Mouse (Mus musculus) limb, embryonic 10.5 days (tissue): ENCODE data around the gene Gm6592. TPM values are rescaled to one million over a fixed set of nuclear protein-coding genes. Genes with fewer than 3 reads are reported as not detected.
"Not testable (repeated sequence)": the region's sequence is repeated elsewhere in the genome, so short reads cannot be mapped to it uniquely, and the experiment has no call there.

Source experiments
- DNase-seq: peaks from one replicate; pipeline ENCODE4 v3.0.0-alpha.2; 2017; ENCODE audit warnings: low spot score
- H3K27ac ChIP-seq: fragments of 300-500 bp; sonication (generic); 2 replicates; pipeline ENCODE4 v1.5.1; 2016; ENCODE audit warnings: mild to moderate bottlenecking
- H3K27me3 ChIP-seq: fragments of 300-500 bp; sonication (generic); 2 replicates; pipeline ENCODE4 v1.6.1; 2016; ENCODE audit warnings: low read depth, mild to moderate bottlenecking; ENCODE audit not compliant: poor library complexity, severe bottlenecking
- H3K36me3 ChIP-seq: fragments of 300-500 bp; sonication (generic); 2 replicates; pipeline ENCODE4 v1.6.1; 2016; ENCODE audit warnings: mild to moderate bottlenecking, moderate library complexity
- H3K4me1 ChIP-seq: fragments of 300-500 bp; sonication (generic); 2 replicates; pipeline ENCODE4 v1.6.1; 2016
- H3K4me3 ChIP-seq: fragments of 300-500 bp; sonication (generic); 2 replicates; pipeline ENCODE4 v1.5.1; 2016; ENCODE audit warnings: mild to moderate bottlenecking, moderate library complexity
- H3K9me3 ChIP-seq: fragments of 300-500 bp; sonication (generic); replicated peaks from 2 replicates; pipeline ENCODE4 v1.6.1; 2016; ENCODE audit warnings: mild to moderate bottlenecking
- whole genome bisulfite sequencing: fragments of 180-500 bp; shearing (Covaris S2); methylation state at CpG from one replicate; pipeline ENCODE4 v1.1.7; 2016; 5-methylcytosine and 5-hydroxymethylcytosine counted together
- polyA plus RNA-seq: library from polyadenylated mRNA; unstranded; fragments of >200 nt; fragmentation: Nextera tagmentation; extraction: Ambion mirVana; gene quantifications from 2 replicates; pipeline ENCODE4 v1.2.1, GENCODE M21; 2016

Gm6592 gene
- not detected in 2 replicates for polyA plus RNA-seq

DNA sequence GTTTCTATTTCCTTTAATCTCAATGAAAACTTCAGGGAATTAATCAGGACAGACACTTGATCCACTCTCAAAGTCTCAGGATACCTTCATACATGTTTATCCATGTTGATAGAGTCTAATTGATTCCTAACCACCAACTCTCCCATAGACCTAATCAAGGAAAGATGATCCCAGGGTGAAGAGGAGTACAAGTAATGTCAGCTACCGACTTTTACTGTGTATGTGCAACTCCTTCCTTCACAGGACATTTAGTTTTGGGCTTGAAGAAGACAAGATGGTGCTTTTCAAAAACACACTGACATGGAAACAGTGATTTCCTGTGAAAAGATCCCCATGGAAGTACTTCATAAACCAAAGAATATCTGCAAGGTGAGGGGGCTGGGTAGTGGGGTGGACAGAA, at the start of gene Gm6592:
Gm6592 (plus strand) TSS at position 301 of the 400 bp plus-strand sequence.
- Histone ChIP-seq H3K4me1 (no peaks in the 10 kb centered on the region), H3K9me3 (no peaks in the 10 kb centered on the region), H3K27ac (no peak within 1 kb of the TSS), H3K36me3 (no peaks in the 10 kb centered on the region), H3K4me3 (no peak within 1 kb of the TSS), H3K27me3 (no peaks in the 10 kb centered on the region)
- 74% methylated on average over 1 of the region's 1 CpGs for WGBS
- DNase-seq: no peak

DNA sequence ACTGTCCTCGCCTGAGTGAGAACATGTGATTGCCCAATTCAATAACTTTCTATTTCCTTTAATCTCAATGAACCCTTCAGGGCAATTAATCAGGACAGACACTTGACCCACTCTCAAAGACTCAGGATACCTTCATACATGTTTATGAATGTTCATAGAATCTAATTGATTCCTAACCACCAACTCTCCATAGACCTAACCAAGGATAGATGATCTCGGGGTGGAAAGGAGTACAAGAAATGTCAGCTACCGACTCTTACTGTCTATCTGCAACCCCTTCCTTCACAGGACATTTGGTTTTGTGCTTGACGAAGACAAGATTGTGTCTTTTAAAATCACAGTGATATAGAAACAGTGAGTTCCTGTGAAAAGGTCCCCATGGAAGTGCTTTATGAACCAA, 40.4 kb upstream of the Gm6592 start, which contains the start of gene Ssxb5:
Ssxb5 (plus strand) TSS at position 301 of the 400 bp plus-strand sequence.
- DNase-seq, H3K9me3 ChIP-seq, H3K36me3 ChIP-seq, H3K4me3 ChIP-seq, H3K27ac ChIP-seq, H3K27me3 ChIP-seq, H3K4me1 ChIP-seq: not testable (repeated sequence)
- 86% methylated on average over 4 of the region's 4 CpGs for WGBS

DNA sequence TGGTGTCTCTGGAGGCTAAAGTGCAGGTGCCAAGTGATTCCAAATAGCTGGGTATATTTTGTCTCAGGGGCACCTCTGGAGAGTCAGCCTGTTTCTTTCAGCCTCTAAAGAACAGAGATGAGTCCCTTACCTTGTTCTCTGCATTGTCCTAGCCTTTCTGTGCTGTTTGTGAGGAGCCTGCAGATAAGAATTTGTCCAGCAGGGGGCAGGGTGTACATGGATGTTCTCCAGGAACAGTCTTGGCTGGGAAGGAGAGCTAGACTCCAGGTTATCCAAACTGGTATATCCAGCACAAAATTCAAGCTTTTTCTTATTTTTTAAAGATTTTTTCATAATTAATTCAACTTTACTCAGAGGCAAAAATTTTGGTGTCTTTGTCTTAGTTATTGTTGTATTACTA, 11.8 kb upstream of the Gm6592 start:
- Histone ChIP-seq H3K4me1 (no peaks in the 10 kb centered on the region), H3K27ac (no peak overlapping the region), H3K4me3 (no peak overlapping the region), H3K36me3 (no peaks in the 10 kb centered on the region), H3K9me3 (no peaks in the 10 kb centered on the region), H3K27me3 (no peaks in the 10 kb centered on the region)
- DNase-seq: peak; percentile 35

DNA sequence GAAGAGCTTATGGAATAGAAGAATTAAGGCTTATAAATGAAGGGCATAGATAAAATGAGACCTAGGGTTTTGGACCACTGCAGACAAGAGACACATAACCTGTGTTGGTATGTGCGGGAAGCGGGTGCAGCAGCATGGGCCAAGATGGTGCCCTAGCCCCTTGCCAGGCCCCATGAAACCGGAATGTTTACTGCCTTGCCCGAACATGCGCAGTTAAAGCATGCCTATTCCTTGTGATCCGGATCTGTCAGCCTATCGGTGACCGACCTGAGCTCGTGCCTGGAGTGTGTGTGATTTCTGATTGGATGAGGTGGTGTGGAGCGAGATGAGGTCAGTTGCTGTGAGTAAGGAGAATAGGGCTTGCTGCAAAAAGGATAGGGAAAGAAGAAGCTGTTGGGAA, 8.7 kb downstream of the Gm6592 start:
- no peaks in the 10 kb centered on the region for H3K9me3 ChIP-seq
- no peak overlapping the region for H3K4me3 ChIP-seq
- H3K4me1 ChIP-seq: no peaks in the 10 kb centered on the region
- H3K36me3 ChIP-seq: no peaks in the 10 kb centered on the region
- H3K27ac ChIP-seq: no peak overlapping the region
- WGBS: 93% methylated on average over 10 of the region's 10 CpGs
- H3K27me3 ChIP-seq: no peaks in the 10 kb centered on the region
- no peak for DNase-seq

DNA sequence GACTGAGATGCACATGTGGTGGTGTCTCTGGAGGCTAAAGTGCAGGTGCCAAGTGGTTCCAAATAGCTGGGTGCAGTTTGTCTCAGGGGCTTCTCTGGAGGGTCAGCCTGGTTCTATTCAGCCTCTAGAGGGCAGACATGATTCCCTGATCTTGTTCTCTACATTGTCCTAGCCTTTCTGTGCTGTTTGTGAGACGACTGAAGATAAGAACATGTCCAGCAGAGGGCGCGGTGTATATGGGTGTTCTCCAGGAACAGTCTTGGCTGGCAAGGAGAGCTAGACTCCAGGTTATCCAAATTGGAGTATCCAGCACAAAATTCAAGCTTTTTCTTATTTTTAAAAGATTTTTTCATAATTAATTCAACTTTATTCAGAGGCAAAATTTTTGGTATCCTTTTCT, 20.5 kb downstream of the Gm6592 start:
- not testable (repeated sequence) for H3K27ac ChIP-seq, H3K9me3 ChIP-seq, H3K4me1 ChIP-seq, H3K27me3 ChIP-seq, H3K36me3 ChIP-seq, H3K4me3 ChIP-seq
- WGBS: 4% methylated on average over 3 of the region's 3 CpGs
- DNase-seq: peak; percentile 61

DNA sequence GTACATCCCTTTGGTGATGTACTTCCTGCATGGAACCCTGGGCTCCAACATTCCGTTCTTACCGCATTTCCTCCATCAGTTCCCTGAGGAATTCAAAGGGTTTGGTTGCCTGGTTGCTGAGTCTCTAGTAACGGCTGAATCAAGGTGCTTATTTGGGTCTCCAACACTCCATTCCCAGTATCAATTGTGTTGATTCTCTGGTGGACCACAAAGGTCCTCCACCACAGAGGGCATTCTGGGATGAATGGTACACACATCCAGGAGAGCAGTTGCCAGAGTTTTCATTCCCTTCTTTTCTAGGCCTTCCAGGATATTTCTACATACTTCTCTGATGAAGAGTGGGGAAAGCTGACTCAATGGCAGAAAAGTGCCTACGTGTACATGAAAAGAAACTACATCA, 30.2 kb downstream of the Gm6592 start, which contains the start of gene Gm5751:
Gm5751 (plus strand) TSS at position 301 of the 400 bp plus-strand sequence.
- 90% methylated on average over 3 of the region's 4 CpGs for WGBS
- not testable (repeated sequence) for H3K27ac ChIP-seq, H3K27me3 ChIP-seq, H3K4me3 ChIP-seq, H3K9me3 ChIP-seq, DNase-seq, H3K36me3 ChIP-seq, H3K4me1 ChIP-seq

DNA sequence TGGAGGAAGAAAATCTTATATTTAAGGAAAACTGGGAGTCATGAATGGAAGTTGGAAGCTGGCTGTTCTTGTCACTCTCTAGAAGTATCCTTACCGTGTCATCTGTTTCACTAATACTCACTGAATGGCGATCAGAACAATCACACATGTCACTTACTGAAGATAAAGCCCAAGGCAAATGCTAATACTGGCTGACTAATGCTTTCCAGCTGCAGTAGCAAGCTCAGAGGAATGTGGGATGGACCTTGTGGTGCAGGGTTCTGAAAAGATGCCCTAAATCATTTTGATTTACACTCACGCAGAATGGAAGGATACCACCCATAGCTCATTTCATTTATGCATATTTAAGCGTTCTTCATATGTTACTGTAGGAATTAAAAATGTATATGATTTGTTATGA, 40.5 kb downstream of the Gm6592 start:
- 77% methylated on average over 4 of the region's 4 CpGs for WGBS
- H3K9me3 ChIP-seq: no peaks in the 10 kb centered on the region
- no peaks in the 10 kb centered on the region for H3K4me1 ChIP-seq
- H3K27ac ChIP-seq: no peak overlapping the region
- peaks cover 4% of the 10 kb centered on the region; the same call in 1 of the 2 replicates for H3K36me3 ChIP-seq
- no peaks in the 10 kb centered on the region for H3K27me3 ChIP-seq
- no peak for DNase-seq
- H3K4me3 ChIP-seq: no peak overlapping the region

DNA sequence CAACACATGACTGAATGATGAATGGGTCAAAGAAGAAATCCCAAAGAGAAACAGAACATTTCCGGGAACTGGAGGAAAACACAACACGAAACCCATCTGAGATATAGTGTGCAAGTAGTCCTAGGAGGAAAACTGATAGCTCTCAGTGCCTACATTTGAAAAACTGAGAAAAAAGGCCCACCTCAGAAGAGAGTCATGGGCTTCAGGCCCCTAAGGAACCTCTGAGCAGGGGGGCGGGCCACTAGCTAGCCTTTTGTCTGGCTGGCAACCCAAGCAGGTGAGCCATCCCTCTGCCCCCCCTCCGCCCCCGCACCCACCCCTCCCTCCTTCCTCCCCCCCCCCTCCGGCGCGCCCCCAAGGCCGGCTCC, 48.2 kb downstream of the Gm6592 start:
- peak overlapping the region; percentile 61 for H3K4me3 ChIP-seq
- DNase-seq: no peak
- 54% methylated on average over 3 of the region's 9 CpGs for WGBS
- H3K4me1 ChIP-seq: no peaks in the 10 kb centered on the region
- H3K27me3 ChIP-seq: 0 out of 2 replicates have a peak, but pooled peaks cover 7% of the 10 kb centered on the region
- H3K36me3 ChIP-seq: peaks cover 4% of the 10 kb centered on the region; the same call in 1 of the 2 replicates
- no peaks in the 10 kb centered on the region for H3K9me3 ChIP-seq
- H3K27ac ChIP-seq: peak overlapping the region; percentile 90

DNA sequence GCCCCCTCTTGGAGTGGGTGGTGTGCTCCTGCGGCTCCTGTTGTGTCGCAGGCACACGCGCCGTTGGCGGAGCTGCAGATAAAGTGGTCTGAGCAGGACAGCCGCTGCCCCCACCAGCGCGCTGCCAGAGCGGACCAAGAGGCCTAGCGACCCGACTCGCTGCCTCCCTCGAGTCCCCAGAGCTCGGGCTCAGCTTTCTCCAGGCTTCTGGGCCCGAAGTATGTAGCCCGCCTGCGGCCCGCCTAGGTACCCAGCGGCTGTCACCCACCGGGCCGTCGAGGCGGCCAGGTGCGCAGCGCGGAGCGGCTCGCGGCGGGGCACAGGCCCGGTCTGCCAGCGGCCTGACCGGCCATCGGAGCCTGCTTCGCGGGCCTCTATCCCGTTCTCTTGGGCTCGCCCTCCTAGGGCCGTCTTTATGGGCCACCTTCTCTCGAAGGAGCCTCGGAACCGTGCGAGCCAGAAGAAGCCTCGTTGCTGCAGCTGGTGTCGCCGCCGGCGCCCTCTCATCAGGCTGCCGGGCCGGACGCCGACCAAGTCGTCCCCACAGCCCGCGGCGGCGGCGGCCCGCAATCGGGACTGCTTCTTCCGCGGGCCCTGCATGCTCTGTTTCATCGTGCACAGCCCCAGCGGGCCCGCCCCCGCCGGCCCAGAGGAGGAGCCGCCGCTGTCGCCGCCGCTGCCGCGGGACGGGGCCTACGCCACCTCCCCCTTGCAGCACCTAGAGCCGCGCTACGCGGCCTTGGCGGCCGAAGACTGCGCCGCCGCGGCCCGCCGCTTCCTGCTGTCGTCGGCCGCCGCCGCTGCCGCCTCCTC, 48.8 kb downstream of the Gm6592 start, which contains the start of gene B630019K06Rik:
B630019K06Rik (plus strand) TSS at position 40 of the 813 bp plus-strand sequence.
- 0 out of 2 replicates have a peak, but pooled peaks cover 7% of the 10 kb centered on the region for H3K27me3 ChIP-seq
- WGBS: 17% methylated on average over 59 of the region's 95 CpGs
- peak within 1 kb of the TSS; percentile 90 for H3K27ac ChIP-seq
- H3K9me3 ChIP-seq: no peaks in the 10 kb centered on the region
- DNase-seq: peak; percentile 63
- H3K4me1 ChIP-seq: no peaks in the 10 kb centered on the region
- peak within 1 kb of the TSS; percentile 61 for H3K4me3 ChIP-seq
- H3K36me3 ChIP-seq: peaks cover 4% of the 10 kb centered on the region; the same call in 1 of the 2 replicates

DNA sequence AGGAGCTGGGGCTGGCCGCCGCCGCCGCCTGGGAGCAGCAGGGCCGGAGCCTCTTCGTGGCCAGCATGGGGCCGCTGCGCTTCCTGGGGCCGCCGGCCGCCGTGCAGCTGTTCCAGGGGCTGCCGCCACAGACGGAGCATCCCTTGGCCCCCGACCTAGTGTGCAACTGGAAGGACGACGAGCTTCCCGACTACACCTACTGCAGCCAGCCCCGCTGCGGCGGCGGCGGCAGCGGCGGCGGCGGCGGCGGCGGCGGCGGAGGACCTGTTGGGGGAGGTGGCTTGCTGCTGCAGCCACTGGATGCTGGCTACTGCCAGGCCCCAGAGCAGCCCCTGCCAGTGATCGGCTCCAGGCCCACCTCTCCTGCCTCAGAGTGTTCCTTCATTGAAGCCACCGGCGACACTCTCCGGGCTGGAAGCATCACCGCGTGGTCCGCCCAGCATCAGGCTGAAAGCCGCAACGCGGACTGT, 49.4 kb downstream of the Gm6592 start:
- peak; percentile 55 for DNase-seq
- 15% methylated on average over 17 of the region's 42 CpGs for WGBS

More for the DNA sequence above, 49.4 kb downstream of the Gm6592 start:
- no peaks in the 10 kb centered on the region for H3K4me1 ChIP-seq
- H3K27ac ChIP-seq: peak overlapping the region; percentile 90
- H3K27me3 ChIP-seq: 0 out of 2 replicates have a peak, but pooled peaks cover 7% of the 10 kb centered on the region
- H3K36me3 ChIP-seq: no peaks in the 10 kb centered on the region
- no peaks in the 10 kb centered on the region for H3K9me3 ChIP-seq
- H3K4me3 ChIP-seq: peak overlapping the region; percentile 61

Other genes starting within 250 kb of the Gm6592 start
- not detected in 2 replicates for gene Ssxb8, start 153.2 kb upstream of the Gm6592 start, polyA plus RNA-seq
- not detected in 2 replicates for gene Ssx9, start 95.6 kb upstream of the Gm6592 start, polyA plus RNA-seq
- not detected in 2 replicates for gene Ssxb5, start 40.3 kb upstream of the Gm6592 start, polyA plus RNA-seq
- gene Gm5751, start 30.3 kb downstream of the Gm6592 start, polyA plus RNA-seq: not detected in 2 replicates
- gene B630019K06Rik, start 48.4 kb downstream of the Gm6592 start, polyA plus RNA-seq: 3.8 and 5.7 TPM in 2 replicates
- not detected in 2 replicates for gene Fthl17b, start 119.0 kb downstream of the Gm6592 start, polyA plus RNA-seq
- not detected in 2 replicates for gene Fthl17c, start 132.6 kb downstream of the Gm6592 start, polyA plus RNA-seq
- not detected in 2 replicates for gene Fthl17d, start 142.8 kb downstream of the Gm6592 start, polyA plus RNA-seq
- not detected in 2 replicates for gene Fthl17e, start 189.5 kb downstream of the Gm6592 start, polyA plus RNA-seq
- gene Fthl17f, start 219.0 kb downstream of the Gm6592 start, polyA plus RNA-seq: not detected in 2 replicates